Mouse (Mus musculus) heart, embryonic 13.5 days (tissue): ENCODE measurements at regions not wholly inside any gene's neighbourhood (a gene's known extent, or its start where the extent isn't known, plus 50 kb on each side); places are given as distances from the start of the nearest gene placed in this dataset.

Experiments
- ATAC-seq: fragments of 200-750 bp; cut with Nextera tagmentation; 2 replicates; pipeline ENCODE4 v1.8.0; 2017; ENCODE audit warnings: moderate TSS enrichment; ENCODE audit not compliant: insufficient number of reproducible peaks, low FRiP score, low TSS enrichment; ENCODE audit errors: extremely low read depth
- H3K27ac ChIP-seq: fragments of 300-500 bp; sonication (generic); replicated peaks from 2 replicates; pipeline ENCODE4 v1.5.1; 2015; ENCODE audit warnings: moderate library complexity, mild to moderate bottlenecking, inconsistent platforms
- H3K27me3 ChIP-seq: fragments of 300-500 bp; sonication (generic); replicated peaks from 2 replicates; pipeline ENCODE4 v1.6.1; 2015; ENCODE audit warnings: mild to moderate bottlenecking, inconsistent platforms
- H3K36me3 ChIP-seq: fragments of 300-500 bp; sonication (generic); 2 replicates; pipeline ENCODE4 v1.6.1; 2015; ENCODE audit warnings: mild to moderate bottlenecking, inconsistent platforms
- H3K4me1 ChIP-seq: fragments of 300-500 bp; sonication (generic); 2 replicates; pipeline ENCODE4 v1.6.1; 2015; ENCODE audit warnings: inconsistent platforms
- H3K4me2 ChIP-seq: fragments of 300-500 bp; sonication (generic); 2 replicates; pipeline ENCODE4 v1.6.1; 2015; ENCODE audit warnings: inconsistent platforms, mild to moderate bottlenecking, moderate library complexity
- H3K4me3 ChIP-seq: fragments of 300-500 bp; sonication (generic); 2 replicates; pipeline ENCODE4 v1.5.1; 2015; ENCODE audit warnings: moderate library complexity, mild to moderate bottlenecking, inconsistent platforms
- H3K9ac ChIP-seq: fragments of 300-500 bp; sonication (generic); 2 replicates; pipeline ENCODE4 v1.6.1; 2015; ENCODE audit warnings: inconsistent platforms, mild to moderate bottlenecking, moderate library complexity
- H3K9me3 ChIP-seq: fragments of 300-500 bp; sonication (generic); 2 replicates; pipeline ENCODE4 v1.6.1; 2016; ENCODE audit warnings: inconsistent platforms
- WGBS: fragments of 180-500 bp; shearing (Covaris S2); methylation state at CpG from one replicate; pipeline ENCODE4 v1.1.7; 2015; ENCODE audit warnings: mixed read lengths; 5-methylcytosine and 5-hydroxymethylcytosine counted together

DNA sequence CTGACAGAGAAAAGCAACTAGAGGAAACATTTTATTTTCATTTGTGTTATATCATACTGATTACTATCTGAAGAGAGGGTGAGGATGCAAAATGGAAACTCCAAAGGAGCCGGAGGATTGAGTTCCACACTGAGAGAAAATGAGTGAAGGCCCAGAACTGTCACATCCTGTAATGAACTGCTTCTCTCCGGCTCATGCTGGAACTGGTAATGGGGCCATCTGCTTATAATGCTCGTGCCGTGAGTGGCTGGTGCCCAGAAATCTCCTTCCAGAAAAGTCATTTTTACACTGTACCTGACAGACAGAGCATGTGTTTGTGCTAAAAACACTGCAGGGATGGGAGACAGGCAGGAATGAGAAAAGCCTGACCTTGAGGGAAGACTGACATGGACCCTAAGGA is 483.5 kb upstream of the Pkdcc start:
- 83% methylated on average over 4 of the region's 4 CpGs for WGBS
- Histone ChIP-seq H3K9me3 (no peaks in the 10 kb centered on the region), H3K36me3 (no peaks in the 10 kb centered on the region), H3K27me3 (no peaks in the 10 kb centered on the region), H3K4me2 (no peak overlapping the region), H3K27ac (no peak overlapping the region), H3K4me1 (no peaks in the 10 kb centered on the region), H3K4me3 (no peak overlapping the region), H3K9ac (no peak overlapping the region)
- ATAC-seq: no peak

DNA sequence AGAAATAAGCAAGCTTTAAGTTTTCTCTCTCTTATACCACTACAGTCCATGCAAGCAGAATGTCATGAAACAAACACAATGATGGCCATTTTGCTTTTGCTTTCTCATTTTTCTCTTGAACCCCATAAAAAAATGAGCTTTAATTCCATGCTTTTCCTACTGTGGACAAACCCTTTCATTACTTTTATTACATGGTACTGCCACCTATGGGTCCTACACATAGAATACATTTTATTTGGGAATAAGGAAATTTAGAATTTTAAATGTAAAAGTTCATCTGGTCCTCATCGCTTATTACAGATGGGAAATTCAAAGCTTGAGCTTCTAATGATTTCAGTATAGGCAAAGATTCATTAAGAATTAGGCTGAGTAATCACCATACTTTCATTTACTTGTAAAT is 472.6 kb upstream of the Pkdcc start:
- H3K9ac ChIP-seq: no peak overlapping the region
- no peaks in the 10 kb centered on the region for H3K27me3 ChIP-seq
- no peak overlapping the region for H3K27ac ChIP-seq
- H3K4me2 ChIP-seq: no peak overlapping the region
- H3K4me3 ChIP-seq: no peak overlapping the region
- no peaks in the 10 kb centered on the region for H3K9me3 ChIP-seq
- ATAC-seq: no peak
- WGBS: 79% methylated on average over 1 of the region's 1 CpGs
- H3K36me3 ChIP-seq: no peaks in the 10 kb centered on the region
- no peaks in the 10 kb centered on the region for H3K4me1 ChIP-seq

DNA sequence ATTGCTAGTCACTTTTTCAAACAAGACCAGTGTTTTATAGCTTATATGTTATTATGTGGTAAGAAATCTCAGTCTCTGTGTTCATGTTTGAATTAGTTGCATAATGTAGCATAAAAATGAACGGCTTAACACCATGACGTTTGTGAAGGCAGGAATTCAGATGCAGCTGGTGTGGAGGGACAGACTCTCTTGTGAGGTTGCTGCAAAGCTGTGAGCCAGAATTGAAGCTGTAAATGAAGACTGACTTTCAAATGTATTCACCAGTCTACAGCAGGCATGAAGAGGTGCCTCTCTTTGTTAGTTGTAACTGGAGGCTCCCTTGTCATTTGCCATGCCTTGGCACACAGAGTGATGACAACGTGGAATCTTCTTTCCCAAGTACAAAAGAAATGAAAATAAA is 457.7 kb upstream of the Pkdcc start:
- 68% methylated on average over 3 of the region's 3 CpGs for WGBS
- ATAC-seq: no peak
- H3K4me1 ChIP-seq: no peaks in the 10 kb centered on the region
- H3K4me3 ChIP-seq: no peak overlapping the region
- no peak overlapping the region for H3K27ac ChIP-seq
- no peaks in the 10 kb centered on the region for H3K36me3 ChIP-seq
- no peak overlapping the region for H3K4me2 ChIP-seq
- no peak overlapping the region for H3K9ac ChIP-seq
- H3K27me3 ChIP-seq: no peaks in the 10 kb centered on the region
- no peaks in the 10 kb centered on the region for H3K9me3 ChIP-seq

DNA sequence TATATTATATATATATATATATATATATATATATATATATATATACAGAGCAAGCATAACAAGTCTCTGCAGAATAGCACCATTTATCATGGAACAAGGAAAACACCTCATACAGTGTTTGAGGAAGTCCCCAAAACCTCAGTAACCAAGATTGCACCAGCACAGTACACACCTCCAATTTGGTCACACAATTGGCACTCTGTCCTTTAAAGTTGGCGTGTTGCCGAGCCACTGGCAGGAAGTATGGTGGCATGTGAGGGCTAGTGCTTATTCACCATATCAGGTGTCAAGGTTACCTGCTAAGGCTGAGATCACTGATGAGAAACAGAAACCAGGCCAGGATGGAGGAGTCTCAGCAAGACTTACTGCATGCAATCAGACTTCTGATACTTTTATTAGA is 436.0 kb upstream of the Pkdcc start:
- Histone ChIP-seq H3K36me3 (no peaks in the 10 kb centered on the region), H3K4me3 (no peak overlapping the region), H3K4me2 (no peak overlapping the region), H3K27me3 (no peaks in the 10 kb centered on the region), H3K9ac (no peak overlapping the region), H3K27ac (no peak overlapping the region), H3K9me3 (no peaks in the 10 kb centered on the region), H3K4me1 (no peaks in the 10 kb centered on the region)
- no peak for ATAC-seq
- 66% methylated on average over 2 of the region's 2 CpGs for WGBS

DNA sequence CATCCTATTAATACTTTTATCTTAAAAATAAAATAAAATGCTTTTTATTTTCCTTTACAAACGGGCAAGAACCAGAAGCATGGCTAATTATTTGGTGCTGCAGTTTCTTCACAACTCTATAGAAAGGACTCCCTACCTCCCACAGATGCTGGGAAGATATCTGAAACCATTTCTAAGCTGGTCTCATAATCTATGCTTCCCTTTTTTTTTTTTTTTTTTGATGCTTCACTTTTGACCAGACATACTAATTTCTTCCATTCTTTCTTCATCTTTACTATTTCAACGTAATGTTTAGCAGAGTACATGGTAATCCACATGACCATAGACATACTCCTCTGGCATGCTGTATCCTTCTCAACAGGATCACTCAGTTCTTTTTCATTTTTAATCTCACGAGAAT is 393.0 kb upstream of the Pkdcc start:
- H3K27me3 ChIP-seq: no peaks in the 10 kb centered on the region
- no peak overlapping the region for H3K4me3 ChIP-seq
- peaks cover 11% of the 10 kb centered on the region for H3K9me3 ChIP-seq
- H3K36me3 ChIP-seq: no peaks in the 10 kb centered on the region
- H3K9ac ChIP-seq: no peak overlapping the region
- 66% methylated on average over 3 of the region's 3 CpGs for WGBS
- no peak overlapping the region for H3K27ac ChIP-seq
- no peak overlapping the region for H3K4me2 ChIP-seq
- no peak for ATAC-seq
- no peaks in the 10 kb centered on the region for H3K4me1 ChIP-seq

DNA sequence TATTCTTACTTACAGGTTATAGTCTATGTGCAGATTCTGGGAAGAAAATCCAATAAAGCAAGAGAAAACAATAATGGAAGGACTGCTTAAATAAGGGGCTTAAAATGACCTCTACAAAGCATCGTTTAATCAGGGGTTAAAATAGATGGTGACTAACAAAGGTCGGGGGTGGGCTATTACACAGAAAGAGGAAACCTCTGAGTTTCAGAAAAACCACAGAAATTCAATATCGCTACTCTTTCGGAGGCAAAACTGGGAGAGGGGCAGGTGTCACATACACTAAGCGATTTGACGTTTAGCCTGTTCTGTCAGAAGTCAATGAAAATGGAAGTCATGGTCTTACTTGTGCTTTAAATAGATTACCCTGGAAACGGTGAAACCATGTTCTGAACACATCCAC is 391.0 kb upstream of the Pkdcc start:
- ATAC-seq: no peak
- 71% methylated on average over 7 of the region's 7 CpGs for WGBS

DNA sequence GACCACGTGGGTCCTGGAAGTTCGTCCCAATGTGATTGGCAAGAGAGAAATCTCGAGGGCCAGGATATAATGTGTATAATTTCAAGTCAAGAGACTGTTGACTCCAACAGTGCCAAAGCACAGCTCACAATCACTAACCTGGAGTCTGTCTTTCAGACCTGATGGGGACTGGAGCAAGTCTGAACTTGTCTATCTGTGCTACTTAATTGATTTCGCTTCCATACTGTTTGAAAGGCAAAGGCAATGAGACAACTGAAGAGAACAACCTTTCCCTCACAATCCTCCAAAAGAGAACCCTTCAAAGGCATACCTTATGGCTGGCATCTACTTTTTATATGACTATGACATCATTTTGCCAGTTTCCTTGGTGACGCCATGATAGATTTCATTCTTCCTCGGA is 390.5 kb upstream of the Pkdcc start:
- 76% methylated on average over 6 of the region's 6 CpGs for WGBS
- Histone ChIP-seq H3K27me3 (no peaks in the 10 kb centered on the region), H3K4me3 (no peak overlapping the region), H3K4me2 (no peak overlapping the region), H3K9me3 (peaks cover 11% of the 10 kb centered on the region), H3K9ac (no peak overlapping the region), H3K4me1 (no peaks in the 10 kb centered on the region), H3K36me3 (no peaks in the 10 kb centered on the region), H3K27ac (no peak overlapping the region)
- no peak for ATAC-seq

More for the DNA sequence above, 391.0 kb upstream of the Pkdcc start:
- peaks cover 11% of the 10 kb centered on the region for H3K9me3 ChIP-seq
- no peak overlapping the region for H3K4me3 ChIP-seq
- H3K4me2 ChIP-seq: no peak overlapping the region
- no peak overlapping the region for H3K9ac ChIP-seq
- no peaks in the 10 kb centered on the region for H3K4me1 ChIP-seq
- H3K27me3 ChIP-seq: no peaks in the 10 kb centered on the region
- no peaks in the 10 kb centered on the region for H3K36me3 ChIP-seq
- H3K27ac ChIP-seq: no peak overlapping the region

DNA sequence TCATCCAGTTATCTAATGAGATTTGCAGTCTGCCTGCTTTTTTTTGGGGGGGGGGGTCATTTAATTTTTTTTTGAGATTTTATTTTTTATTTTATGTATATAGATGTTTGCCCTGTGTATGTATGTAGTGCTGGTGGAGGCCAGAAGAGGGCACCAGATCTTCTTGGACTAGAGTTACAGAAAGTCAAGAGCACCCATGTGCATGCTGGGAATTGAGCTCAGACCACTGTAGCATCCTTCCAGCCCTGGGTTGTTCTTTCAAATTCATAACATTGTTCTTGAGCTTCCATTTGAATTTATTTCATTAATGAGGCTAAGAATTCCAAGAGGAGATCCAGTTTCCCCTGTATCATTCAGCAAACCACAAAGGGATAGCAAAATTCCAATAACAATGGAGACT is 387.9 kb upstream of the Pkdcc start:
- no peaks in the 10 kb centered on the region for H3K36me3 ChIP-seq
- no peak overlapping the region for H3K4me3 ChIP-seq
- H3K4me1 ChIP-seq: no peaks in the 10 kb centered on the region
- no peaks in the 10 kb centered on the region for H3K27me3 ChIP-seq
- peaks cover 7% of the 10 kb centered on the region; the same call in 1 of the 2 replicates for H3K9me3 ChIP-seq
- no peak for ATAC-seq
- H3K4me2 ChIP-seq: no peak overlapping the region
- H3K9ac ChIP-seq: no peak overlapping the region
- no peak overlapping the region for H3K27ac ChIP-seq

DNA sequence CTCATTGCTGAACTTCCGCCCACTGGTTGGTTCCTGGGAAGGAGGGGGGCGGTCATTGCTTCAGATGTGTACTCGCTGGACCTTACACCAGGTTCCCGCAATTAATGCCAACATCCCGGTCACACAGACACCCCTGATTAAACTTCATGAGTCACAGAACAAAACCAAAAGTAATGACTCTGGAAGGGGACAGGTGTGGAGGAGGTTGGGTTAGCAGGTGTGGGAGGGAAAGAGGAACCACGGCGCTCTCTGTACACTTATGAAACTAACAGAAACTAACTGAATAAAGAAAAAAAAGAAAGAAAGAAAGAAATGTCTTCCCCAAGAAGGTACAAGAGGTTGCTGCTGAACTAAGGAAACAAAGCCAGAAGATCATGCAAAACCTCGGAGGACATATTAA is 387.3 kb upstream of the Pkdcc start:
- no peak overlapping the region for H3K27ac ChIP-seq
- 89% methylated on average over 8 of the region's 8 CpGs for WGBS
- H3K9ac ChIP-seq: no peak overlapping the region
- H3K27me3 ChIP-seq: no peaks in the 10 kb centered on the region
- no peak overlapping the region for H3K4me3 ChIP-seq
- no peak overlapping the region for H3K4me2 ChIP-seq
- ATAC-seq: no peak
- no peaks in the 10 kb centered on the region for H3K36me3 ChIP-seq
- H3K4me1 ChIP-seq: no peaks in the 10 kb centered on the region
- H3K9me3 ChIP-seq: peaks cover 7% of the 10 kb centered on the region; the same call in 1 of the 2 replicates

DNA sequence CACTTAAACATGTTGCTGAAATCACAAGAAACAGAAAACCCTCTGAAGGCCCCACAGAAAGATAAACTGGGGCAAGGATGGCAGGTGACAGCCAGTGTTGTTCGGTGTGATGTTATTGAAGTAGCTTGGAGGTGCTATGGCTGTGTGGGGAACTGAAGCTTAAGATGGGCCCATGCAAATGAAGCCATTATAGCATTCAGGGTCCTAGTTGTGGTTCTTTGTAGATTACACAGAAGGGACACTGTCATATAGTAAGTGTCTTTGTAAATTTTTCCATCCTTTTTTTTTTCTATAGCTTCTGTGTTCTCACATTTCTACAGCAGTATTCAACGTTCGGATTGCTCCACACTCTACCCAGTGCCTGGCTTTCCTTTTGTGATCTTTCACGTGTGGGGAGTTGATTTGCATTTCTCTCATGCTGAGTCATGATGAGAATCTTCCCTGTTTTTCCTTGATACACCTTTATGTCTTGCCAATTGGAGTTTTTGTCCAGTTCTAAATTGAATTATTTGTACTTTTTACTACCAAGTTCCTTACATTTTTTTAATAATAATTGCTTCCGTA is 386.6 kb upstream of the Pkdcc start:
- H3K27me3 ChIP-seq: no peaks in the 10 kb centered on the region
- H3K4me1 ChIP-seq: no peaks in the 10 kb centered on the region
- 74% methylated on average over 5 of the region's 5 CpGs for WGBS
- peaks cover 7% of the 10 kb centered on the region; the same call in 1 of the 2 replicates for H3K9me3 ChIP-seq
- no peak overlapping the region for H3K4me2 ChIP-seq
- no peak overlapping the region for H3K27ac ChIP-seq
- no peak for ATAC-seq
- H3K4me3 ChIP-seq: no peak overlapping the region
- no peaks in the 10 kb centered on the region for H3K36me3 ChIP-seq
- H3K9ac ChIP-seq: no peak overlapping the region

DNA sequence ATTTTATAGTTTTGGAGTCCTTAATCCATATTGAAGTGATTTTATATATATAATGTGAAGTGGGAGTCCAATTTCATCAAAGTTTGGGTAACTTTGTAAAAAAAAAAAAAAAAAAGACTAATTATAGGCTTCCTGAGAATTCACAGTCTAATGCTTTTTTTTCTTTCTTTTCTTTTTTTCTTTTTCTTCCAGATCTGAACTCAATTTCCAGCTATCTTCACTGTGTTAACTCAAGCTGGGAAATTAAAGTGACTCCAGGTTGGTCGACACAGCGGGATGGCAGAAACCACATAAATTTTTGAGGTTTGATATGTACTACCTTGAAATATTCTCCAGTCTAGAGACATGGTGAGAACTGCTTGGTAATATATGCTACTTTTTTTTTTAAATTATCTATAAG is 385.7 kb upstream of the Pkdcc start:
- Histone ChIP-seq H3K4me3 (no peak overlapping the region), H3K27ac (no peak overlapping the region), H3K27me3 (no peaks in the 10 kb centered on the region), H3K4me1 (no peaks in the 10 kb centered on the region), H3K9me3 (peaks cover 7% of the 10 kb centered on the region; the same call in 1 of the 2 replicates), H3K9ac (no peak overlapping the region), H3K36me3 (no peaks in the 10 kb centered on the region), H3K4me2 (no peak overlapping the region)
- no peak for ATAC-seq
- WGBS: 85% methylated on average over 2 of the region's 2 CpGs

DNA sequence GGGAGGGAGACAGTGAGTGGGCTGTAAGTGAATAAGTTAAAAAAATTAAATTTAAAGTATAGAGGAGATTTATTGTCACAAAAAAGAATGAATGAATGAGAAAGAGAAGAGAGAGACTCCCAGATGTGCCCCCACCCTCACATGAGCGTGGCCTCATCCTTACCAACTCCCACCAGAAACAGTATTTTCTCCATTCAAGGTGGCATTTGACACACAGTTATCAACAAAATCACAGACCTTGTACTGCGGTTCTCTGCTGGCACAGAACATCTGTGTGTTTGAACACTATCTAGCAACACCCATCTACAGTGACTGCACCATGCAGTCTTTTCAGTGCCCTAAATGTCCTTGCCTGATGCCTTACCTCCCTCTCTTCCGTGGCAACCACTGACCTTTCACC is 380.9 kb upstream of the Pkdcc start:
- H3K27me3 ChIP-seq: no peaks in the 10 kb centered on the region
- WGBS: 71% methylated on average over 3 of the region's 3 CpGs
- H3K4me1 ChIP-seq: no peaks in the 10 kb centered on the region
- no peaks in the 10 kb centered on the region for H3K36me3 ChIP-seq
- no peak overlapping the region for H3K4me2 ChIP-seq
- ATAC-seq: no peak
- no peak overlapping the region for H3K27ac ChIP-seq
- no peak overlapping the region for H3K4me3 ChIP-seq
- H3K9ac ChIP-seq: no peak overlapping the region
- no peaks in the 10 kb centered on the region for H3K9me3 ChIP-seq
